Mouse (Mus musculus): ENCODE results near the gene Ano8. TPM values are rescaled to one million over a fixed set of nuclear protein-coding genes. Genes with fewer than 3 reads are reported as not detected.
A peak's percentile ranks its signal among the peaks of the same experiment; 100 is the strongest.

The Ano8 gene
- polyA plus RNA-seq, 1 experiment from 2014 or later: 0.12 TPM

DNA sequence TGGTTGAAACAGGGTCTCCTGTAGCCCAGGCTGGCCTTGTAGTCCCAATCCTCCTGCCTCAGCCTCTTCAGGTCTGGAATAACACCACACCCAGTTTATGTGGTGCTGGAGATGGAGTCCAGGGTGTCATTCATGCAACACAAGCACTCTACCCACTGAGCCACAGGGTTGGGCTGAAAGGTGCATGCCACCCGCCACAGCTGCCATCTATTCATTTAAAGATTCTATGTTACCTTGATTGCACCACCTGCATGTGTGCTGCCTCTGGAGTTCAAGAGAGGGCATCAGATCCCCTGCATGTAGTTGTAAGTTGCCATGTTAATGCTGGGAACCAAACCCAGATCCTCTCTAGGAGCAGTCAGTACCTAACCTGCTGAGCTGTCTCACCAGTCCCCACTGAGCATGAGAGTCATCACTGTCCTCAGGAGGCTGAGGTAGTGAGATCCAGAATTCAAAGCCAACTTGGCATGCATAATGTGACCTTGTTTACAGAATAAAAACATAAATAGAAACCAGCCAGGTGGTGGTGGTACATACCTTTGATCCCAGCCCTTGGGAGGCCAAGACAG, 11.4 kb upstream of the Ano8 start:
- H3K36me3 ChIP-seq: peaks cover 18% of the 10 kb centered on the region
- no peak overlapping the region for H3K4me3 ChIP-seq (replicated peaks)
- no peak for DNase-seq
- no peak overlapping the region for H3K4me2 ChIP-seq
- 67% methylated on average over 1 of the region's 1 CpGs for WGBS (ENCODE audit: insufficient replicate concordance)
- no peak overlapping the region; the same call in none of the 2 replicates for H3K27ac ChIP-seq
- H3K27me3 ChIP-seq: no peaks in the 10 kb centered on the region
- H3K4me1 ChIP-seq (replicated peaks): peaks cover 37% of the 10 kb centered on the region
- H3K9ac ChIP-seq: no peak overlapping the region
- ATAC-seq (ENCODE audit: low read depth): no peak
- H3K9me3 ChIP-seq (replicated peaks): no peaks in the 10 kb centered on the region

DNA sequence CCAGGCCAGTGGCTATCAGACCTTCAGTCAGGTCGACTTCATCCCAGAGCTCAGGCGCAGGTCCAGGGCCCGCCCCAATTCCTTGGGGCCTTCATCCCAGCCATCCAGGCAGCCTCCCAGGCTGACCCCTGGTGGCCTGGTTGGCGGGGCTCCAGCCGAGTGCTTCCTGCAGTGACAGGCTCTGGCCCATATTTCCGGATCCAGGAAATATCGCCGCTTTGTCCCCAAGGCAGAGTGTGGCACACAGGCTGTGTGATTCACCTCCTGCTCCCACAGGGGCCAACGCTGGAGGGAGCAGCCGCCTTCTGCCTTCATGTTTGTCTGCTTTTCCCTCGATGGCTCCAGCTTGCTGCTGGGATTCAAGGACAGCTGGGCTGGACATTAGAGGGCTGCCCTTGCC, 10.7 kb upstream of the Ano8 start:
- Histone ChIP-seq H3K9ac (no peak overlapping the region), H3K36me3 (peaks cover 24% of the 10 kb centered on the region), H3K27ac (peak overlapping the region; percentile 36; the same call in 1 of the 2 replicates), H3K4me1 (replicated peaks) (peaks cover 37% of the 10 kb centered on the region), H3K4me3 (replicated peaks) (no peak overlapping the region), H3K4me2 (no peak overlapping the region), H3K27me3 (no peaks in the 10 kb centered on the region), H3K9me3 (replicated peaks) (no peaks in the 10 kb centered on the region)
- 52% methylated on average over 11 of the region's 11 CpGs for WGBS (ENCODE audit: insufficient replicate concordance)
- ATAC-seq (ENCODE audit: low read depth) (peak; percentile 21; the same call in 1 of the 2 replicates), DNase-seq (no peak)

DNA sequence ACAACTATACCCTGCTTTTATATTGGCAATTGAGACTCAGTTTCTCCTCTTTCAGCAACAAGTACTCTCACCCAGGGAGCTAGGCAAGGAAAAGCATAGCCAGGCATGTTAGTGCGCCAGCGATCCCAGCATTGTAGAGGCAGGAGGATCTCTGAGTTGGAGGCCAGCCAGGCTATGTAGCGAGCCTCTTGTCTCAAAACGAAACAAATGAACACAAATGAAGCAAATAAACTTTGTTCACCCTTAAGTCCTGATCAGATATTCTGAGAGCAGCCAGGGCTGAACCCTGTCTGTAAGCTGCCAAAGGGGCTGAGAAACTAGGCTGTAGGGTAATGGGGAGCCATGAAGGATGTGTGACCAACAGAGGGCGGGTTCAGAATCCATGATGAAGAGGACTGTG, 10.0 kb upstream of the Ano8 start:
- Histone ChIP-seq H3K27ac (peak overlapping the region; percentile 36; the same call in 1 of the 2 replicates), H3K4me3 (replicated peaks) (no peak overlapping the region), H3K4me2 (no peak overlapping the region), H3K9me3 (replicated peaks) (no peaks in the 10 kb centered on the region), H3K4me1 (replicated peaks) (peaks cover 37% of the 10 kb centered on the region), H3K27me3 (no peaks in the 10 kb centered on the region), H3K36me3 (peaks cover 31% of the 10 kb centered on the region), H3K9ac (no peak overlapping the region)
- ATAC-seq (ENCODE audit: low read depth) (no peak), DNase-seq (no peak)
- WGBS (ENCODE audit: insufficient replicate concordance): 79% methylated on average over 5 of the region's 5 CpGs

DNA sequence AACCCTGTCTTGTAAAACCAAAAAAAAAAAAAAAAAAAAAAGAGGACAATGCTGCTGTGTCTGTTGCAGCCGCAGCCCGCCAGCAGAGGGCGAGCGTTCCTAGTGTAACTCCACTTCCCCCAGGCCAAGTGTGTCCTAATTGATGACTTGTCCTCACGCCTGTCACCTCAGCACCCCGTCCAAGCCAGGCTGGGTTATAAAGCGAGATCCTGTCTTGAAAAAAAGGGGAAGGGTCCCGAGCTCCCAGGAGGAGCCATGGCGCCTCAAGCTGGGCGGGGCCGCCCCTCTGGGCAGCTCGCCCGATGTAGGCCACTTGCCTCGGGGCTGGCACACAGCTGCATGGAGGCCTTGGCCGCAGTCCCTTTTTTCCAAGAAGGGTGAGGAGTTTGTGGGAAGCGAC, 9.3 kb upstream of the Ano8 start:
- Histone ChIP-seq H3K27me3 (no peaks in the 10 kb centered on the region), H3K4me3 (replicated peaks) (no peak overlapping the region), H3K4me1 (replicated peaks) (peaks cover 40% of the 10 kb centered on the region), H3K27ac (no peak overlapping the region), H3K9me3 (replicated peaks) (no peaks in the 10 kb centered on the region), H3K9ac (no peak overlapping the region), H3K36me3 (peaks cover 38% of the 10 kb centered on the region), H3K4me2 (no peak overlapping the region)
- DNase-seq (peak; percentile 59), ATAC-seq (ENCODE audit: low read depth) (peak; percentile 27; the same call in 1 of the 2 replicates)
- WGBS (ENCODE audit: insufficient replicate concordance): 28% methylated on average over 16 of the region's 16 CpGs

DNA sequence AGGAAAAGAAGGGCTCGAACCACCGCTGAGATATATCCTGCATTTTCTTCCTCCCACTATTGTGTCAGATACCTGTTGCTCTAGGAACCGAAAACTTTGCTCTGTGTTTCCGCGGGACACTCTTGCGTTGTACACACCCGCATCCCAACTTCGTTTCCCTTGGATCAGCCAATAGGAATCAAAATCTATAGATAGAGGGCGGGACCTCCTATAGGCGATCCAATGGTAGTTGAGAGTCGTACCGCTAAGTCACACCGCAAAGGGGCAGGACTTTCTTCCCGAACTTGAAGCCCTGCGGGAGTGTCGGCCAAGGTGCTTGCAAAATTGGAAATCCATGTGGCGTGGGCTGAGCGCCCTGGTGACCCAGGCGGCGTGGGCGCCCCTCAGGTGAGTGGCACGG, 2.7 kb upstream of the Ano8 start:
- WGBS (ENCODE audit: insufficient replicate concordance): under 1% methylated on average over 22 of the region's 22 CpGs

DNA sequence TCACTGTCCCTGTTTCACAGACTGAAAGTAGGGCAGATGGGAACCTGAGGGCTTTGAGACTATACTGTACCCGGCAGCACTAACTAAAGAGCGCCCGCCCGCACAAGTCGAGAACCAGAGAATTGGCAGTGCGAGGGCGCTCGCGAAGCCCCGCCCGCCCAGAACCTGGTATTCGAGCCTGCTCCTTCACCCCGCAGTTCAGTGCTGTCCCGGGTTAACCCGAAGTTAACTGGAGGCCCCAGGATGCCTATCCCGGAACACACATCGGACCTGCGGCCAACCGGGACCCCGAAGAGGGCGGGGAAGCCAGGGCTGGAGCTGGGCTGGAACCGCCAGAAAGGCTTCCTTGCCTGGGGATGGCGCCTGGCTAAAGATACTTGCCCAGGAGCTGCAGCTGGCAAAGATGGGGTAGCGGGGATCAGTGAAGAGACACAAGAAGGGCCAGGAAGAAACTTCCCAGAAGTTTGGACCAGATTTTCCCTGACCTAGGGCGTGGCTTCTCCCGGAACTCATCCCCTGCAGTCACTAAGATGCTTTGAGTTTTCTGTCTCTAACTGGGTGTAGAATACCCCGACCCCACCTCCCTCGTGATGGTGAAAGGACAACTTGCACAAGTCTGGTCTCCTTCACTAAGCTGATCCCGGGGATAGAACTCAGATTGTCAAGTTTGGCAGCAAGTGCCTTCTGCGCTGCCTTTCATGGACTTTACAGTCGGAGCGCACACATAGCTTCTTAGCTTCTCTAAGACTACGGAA, 2.1 kb upstream of the Ano8 start, which contains the start of gene Gtpbp3:
Gene Gtpbp3 (plus strand): TSS at position 413 of the 755 bp plus-strand sequence.
- H3K9ac ChIP-seq: peak within 1 kb of the TSS; percentile 84
- peaks cover 30% of the 10 kb centered on the region for H3K36me3 ChIP-seq
- H3K9me3 ChIP-seq (replicated peaks): no peaks in the 10 kb centered on the region
- ATAC-seq (ENCODE audit: low read depth) (peak; percentile 44), DNase-seq (peak; percentile 64)
- H3K4me2 ChIP-seq: peak within 1 kb of the TSS; percentile 99
- no peaks in the 10 kb centered on the region; the same call in 1 of the 2 replicates for H3K27me3 ChIP-seq
- peak within 1 kb of the TSS; percentile 83 for H3K4me3 ChIP-seq (replicated peaks)
- WGBS (ENCODE audit: insufficient replicate concordance): under 1% methylated on average over 33 of the region's 33 CpGs
- H3K27ac ChIP-seq: peak within 1 kb of the TSS; percentile 79
- H3K4me1 ChIP-seq (replicated peaks): peaks cover 55% of the 10 kb centered on the region

More for the DNA sequence above, 2.7 kb upstream of the Ano8 start:
- DNase-seq: peak; percentile 85
- no peaks in the 10 kb centered on the region; the same call in 1 of the 2 replicates for H3K27me3 ChIP-seq
- peak overlapping the region; percentile 84 for H3K9ac ChIP-seq
- H3K4me2 ChIP-seq: peak overlapping the region; percentile 99
- peak overlapping the region; percentile 79 for H3K27ac ChIP-seq
- H3K9me3 ChIP-seq (replicated peaks): no peaks in the 10 kb centered on the region
- H3K4me3 ChIP-seq (replicated peaks): peak overlapping the region; percentile 83
- H3K36me3 ChIP-seq: peaks cover 35% of the 10 kb centered on the region
- H3K4me1 ChIP-seq (replicated peaks): peaks cover 58% of the 10 kb centered on the region
- ATAC-seq (ENCODE audit: low read depth): peak; percentile 85

DNA sequence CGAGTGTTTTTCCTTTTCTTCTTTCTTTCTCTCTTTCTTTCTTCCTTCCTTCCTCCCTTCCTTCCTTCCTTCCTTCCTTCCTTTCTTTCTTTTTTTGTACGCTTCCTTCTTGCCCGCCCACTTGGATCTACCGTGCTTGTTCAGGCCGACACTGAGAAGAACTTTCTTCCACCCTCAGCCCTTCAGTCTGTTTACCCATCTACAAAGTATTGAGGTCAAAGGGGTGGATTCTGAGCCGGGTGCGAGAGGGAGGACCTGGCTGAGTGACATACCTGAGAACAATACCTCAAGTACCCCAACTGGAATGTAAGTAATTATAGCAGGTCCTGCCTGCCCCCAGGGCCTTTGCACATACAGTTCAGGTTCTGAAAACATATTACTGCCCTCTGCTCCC, 370 bp upstream of the Ano8 start:
- Histone ChIP-seq H3K27ac (no peak overlapping the region), H3K27me3 (peaks cover 14% of the 10 kb centered on the region), H3K36me3 (peaks cover 14% of the 10 kb centered on the region), H3K4me2 (peak overlapping the region; percentile 87), H3K9me3 (replicated peaks) (no peaks in the 10 kb centered on the region), H3K9ac (no peak overlapping the region), H3K4me1 (replicated peaks) (peaks cover 57% of the 10 kb centered on the region), H3K4me3 (replicated peaks) (peak overlapping the region; percentile 65; the same call in 1 of the 2 replicates)
- DNase-seq: no peak
- ATAC-seq (ENCODE audit: low read depth): no peak
- WGBS (ENCODE audit: insufficient replicate concordance): 27% methylated on average over 7 of the region's 7 CpGs

DNA sequence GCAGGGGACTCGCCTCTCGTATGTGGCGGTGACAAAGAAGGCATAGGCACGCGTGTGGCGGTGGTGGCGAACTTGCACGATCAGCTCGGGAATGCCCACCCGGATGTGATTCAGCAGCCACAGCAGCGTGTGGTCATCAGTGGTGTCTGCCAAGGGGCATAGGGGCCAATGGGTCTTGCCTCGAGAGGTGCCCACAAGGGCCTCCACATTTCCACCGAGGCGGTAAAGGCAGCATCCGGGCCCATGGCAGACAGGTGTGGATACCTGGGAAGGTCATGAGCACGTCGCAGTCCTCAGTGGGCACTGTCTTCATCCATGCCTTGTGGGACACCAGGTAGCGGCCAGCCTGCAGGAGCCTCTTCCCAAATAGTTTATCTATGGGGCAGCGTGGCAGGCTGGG, 1.0 kb downstream of the Ano8 start:
- Histone ChIP-seq H3K27ac (no peak overlapping the region), H3K9ac (no peak overlapping the region), H3K27me3 (peaks cover 23% of the 10 kb centered on the region), H3K4me2 (peak overlapping the region; percentile 87), H3K4me3 (replicated peaks) (0 out of 2 replicates have a peak overlapping the region, but pooled peaks have one; percentile 65), H3K36me3 (no peaks in the 10 kb centered on the region; the same call in 1 of the 2 replicates), H3K9me3 (replicated peaks) (no peaks in the 10 kb centered on the region), H3K4me1 (replicated peaks) (peaks cover 64% of the 10 kb centered on the region)
- DNase-seq (no peak), ATAC-seq (ENCODE audit: low read depth) (no peak)
- 85% methylated on average over 19 of the region's 19 CpGs for WGBS (ENCODE audit: insufficient replicate concordance)

DNA sequence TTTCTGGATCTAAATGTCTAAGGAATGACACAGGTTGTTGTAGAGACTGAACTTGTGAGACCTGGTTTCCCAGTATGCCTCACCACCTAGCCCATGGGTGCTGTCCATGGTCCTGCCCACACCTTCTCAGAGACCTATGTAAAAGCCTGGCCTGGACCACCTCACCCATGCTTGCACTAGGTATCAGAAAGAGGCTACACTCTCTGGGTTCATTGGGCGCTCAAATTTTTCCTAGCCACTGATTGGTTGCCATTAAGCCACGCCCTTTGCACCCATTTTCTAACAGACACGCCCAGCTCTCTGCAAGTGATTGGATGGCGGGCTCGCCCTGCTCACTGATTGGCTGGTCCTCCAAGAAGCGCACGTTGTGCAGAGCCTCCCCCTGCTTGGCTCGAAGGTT, 1.8 kb downstream of the Ano8 start:
- Histone ChIP-seq H3K36me3 (no peaks in the 10 kb centered on the region), H3K27ac (no peak overlapping the region), H3K4me1 (replicated peaks) (peaks cover 61% of the 10 kb centered on the region), H3K9me3 (replicated peaks) (no peaks in the 10 kb centered on the region), H3K4me3 (replicated peaks) (no peak overlapping the region), H3K27me3 (peaks cover 23% of the 10 kb centered on the region), H3K4me2 (no peak overlapping the region), H3K9ac (no peak overlapping the region)
- ATAC-seq (ENCODE audit: low read depth): no peak
- DNase-seq: peak; percentile 65
- 44% methylated on average over 8 of the region's 8 CpGs for WGBS (ENCODE audit: insufficient replicate concordance)

DNA sequence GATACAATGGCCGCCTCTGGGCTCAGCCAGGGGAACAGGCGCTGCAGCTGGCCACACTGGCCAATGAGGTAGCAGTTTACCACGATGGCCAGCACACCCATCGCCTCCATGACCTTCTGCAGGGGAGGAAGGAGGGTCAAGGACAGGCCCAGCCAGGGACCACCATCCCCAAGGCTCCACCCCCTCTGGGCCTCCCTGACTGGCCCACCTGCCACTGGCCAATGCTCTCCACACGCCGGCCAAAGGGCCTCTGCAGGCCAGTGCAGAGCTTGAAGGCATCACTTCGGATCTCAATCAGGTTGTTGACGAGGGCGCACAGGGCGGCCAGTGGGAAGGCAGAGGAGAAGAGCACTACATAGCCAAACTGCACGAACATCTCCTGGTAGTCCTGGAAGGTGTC, 6.8 kb downstream of the Ano8 start:
- no peak for DNase-seq
- Histone ChIP-seq H3K4me3 (replicated peaks) (no peak overlapping the region), H3K27me3 (peaks cover 40% of the 10 kb centered on the region), H3K4me2 (no peak overlapping the region), H3K9ac (no peak overlapping the region), H3K4me1 (replicated peaks) (peaks cover 48% of the 10 kb centered on the region), H3K27ac (no peak overlapping the region), H3K36me3 (peaks cover 14% of the 10 kb centered on the region), H3K9me3 (replicated peaks) (no peaks in the 10 kb centered on the region)
- no peak for ATAC-seq (ENCODE audit: low read depth)
- WGBS (ENCODE audit: insufficient replicate concordance): 71% methylated on average over 11 of the region's 11 CpGs

DNA sequence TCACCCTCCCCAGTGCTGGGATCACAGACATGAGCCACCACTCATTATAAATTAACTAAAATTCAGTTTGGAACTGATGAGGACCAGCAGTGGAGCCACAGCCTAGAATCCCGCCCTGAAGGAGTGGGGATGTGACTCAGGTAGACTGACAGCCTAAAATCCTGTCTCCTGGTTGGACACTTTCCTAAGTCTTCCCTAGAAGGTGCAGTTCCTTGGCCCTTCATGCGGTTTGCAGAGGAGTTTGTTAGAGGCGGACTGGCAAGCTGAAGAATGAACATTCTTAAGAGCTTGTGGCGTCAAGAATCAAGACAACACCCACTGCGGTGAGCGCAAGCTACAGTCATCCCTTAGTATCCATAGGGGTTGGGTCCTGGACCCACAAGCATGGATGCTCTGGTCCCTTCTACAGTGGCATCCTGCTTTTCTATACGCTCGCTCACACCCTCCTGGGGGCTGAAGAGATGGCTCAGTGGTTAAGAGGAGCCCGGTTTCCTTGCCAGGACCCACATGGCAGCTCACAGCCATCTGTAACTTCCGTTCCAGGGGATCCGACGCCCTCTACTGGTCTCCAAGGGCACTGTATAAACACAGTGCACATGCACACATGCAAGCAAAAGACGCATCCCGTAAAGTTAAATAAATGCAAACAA, 8.4 kb downstream of the Ano8 start:
- 38% methylated on average over 14 of the region's 14 CpGs for WGBS (ENCODE audit: insufficient replicate concordance)
- Histone ChIP-seq H3K27ac (0 out of 2 replicates have a peak overlapping the region, but pooled peaks have one; percentile 82), H3K4me1 (replicated peaks) (peaks cover 45% of the 10 kb centered on the region), H3K9ac (peak overlapping the region; percentile 78; the same call in 1 of the 2 replicates), H3K4me3 (replicated peaks) (peak overlapping the region; percentile 71), H3K27me3 (peaks cover 37% of the 10 kb centered on the region), H3K9me3 (replicated peaks) (no peaks in the 10 kb centered on the region), H3K36me3 (peaks cover 31% of the 10 kb centered on the region), H3K4me2 (peak overlapping the region; percentile 92)
- DNase-seq: no peak
- no peak for ATAC-seq (ENCODE audit: low read depth)
